Mouse (Mus musculus) kidney, adult 10 weeks (tissue): ENCODE results near the gene Tmem267. TPM values are rescaled to one million over a fixed set of nuclear protein-coding genes. Genes with fewer than 3 reads are reported as not detected.

ENCODE experiments used
- polyA plus RNA-seq: library from polyadenylated mRNA; stranded (reverse); fragments of 350-450 nt; fragmentation: Illumina TruSeq; extraction: RNeasy Lipid Tissue Mini Kit (QIAGEN cat#74804); gene quantifications from one replicate; pipeline ENCODE4 v1.2.3, GENCODE M21; 2014; ENCODE audit warnings: low read depth, low replicate concordance

The Tmem267 gene
- 108 TPM for polyA plus RNA-seq

GRCm38 (mm10) chr13:119487880-119488580, at the start of gene Tmem267, which contains the start of gene 3110070M22Rik:
Tmem267 (plus strand) TSS chr13:119488039.
3110070M22Rik (minus strand) TSS chr13:119488383.

GRCm38 (mm10) chr13:119462596-119463560, 25.0 kb upstream of the Tmem267 start, which contains the start of gene 4833420G17Rik:
4833420G17Rik (plus strand) TSS chr13:119462768.

GRCm38 (mm10) chr13:119623634-119624033, 135.8 kb downstream of the Tmem267 start, which contains the start of gene Ccl28:
Ccl28 (plus strand) TSS chr13:119623819.

Other genes with a start within 250 kb of the Tmem267 start
- 305 TPM for gene Paip1, start 59.4 kb upstream of the Tmem267 start, polyA plus RNA-seq
- 38.6 TPM for gene 4833420G17Rik, start 25.3 kb upstream of the Tmem267 start, polyA plus RNA-seq
- gene 3110070M22Rik, start 344 bp downstream of the Tmem267 start, polyA plus RNA-seq: 1.7 TPM
- 33.5 TPM for gene Ccl28, start 135.8 kb downstream of the Tmem267 start, polyA plus RNA-seq
- 554 TPM for gene Hmgcs1, start 202.3 kb downstream of the Tmem267 start, polyA plus RNA-seq